1 mouse cellular context compared by ENCODE assay signal in genomic region chr7:4137746-4138145, GRCm38 (mm10).
TF ChIP-seq lines count a peak whose summit lies in the region.

No protein-coding gene starts in this region.

TF ChIP-seq in MEL, 35 proteins besides CTCF, POLR2A, EP300 and RAD21:
- TF ChIP-seq USF2 (IDR thresholded peaks at IDR 0.05; ENCODE audit: borderline replicate concordance in 1 of 2, insufficient read depth in 1 of 2, low read depth in 1 of 2, low read length in 2 of 2) (no peak), GABPA (IDR thresholded peaks at IDR 0.05; ENCODE audit: low read depth, low read length) (no peak), NRF1 (IDR thresholded peaks at IDR 0.05; ENCODE audit: insufficient read depth, low read depth, low read length, poor library complexity, severe bottlenecking) (no peak), POLR2AphosphoS5 (IDR thresholded peaks at IDR 0.05; ENCODE audit: borderline replicate concordance, low read depth, low read length) (no peak), ZMIZ1 (IDR thresholded peaks at IDR 0.05; ENCODE audit: low read depth, low read length) (no peak), ZC3H11A (IDR thresholded peaks at IDR 0.05; ENCODE audit: low read depth, low read length) (no peak), HCFC1 (IDR thresholded peaks at IDR 0.05; ENCODE audit: low read depth, low read length) (no peak), CHD2 (IDR thresholded peaks at IDR 0.05; ENCODE audit: low read length) (no peak), ZKSCAN1 (IDR thresholded peaks at IDR 0.05; ENCODE audit: low read depth, low read length) (no peak), MAX (IDR thresholded peaks at IDR 0.05; ENCODE audit: low read length) (no peak), SIN3A (IDR thresholded peaks at IDR 0.05; ENCODE audit: low read length) (no peak), BHLHE40 (IDR thresholded peaks at IDR 0.05; ENCODE audit: borderline replicate concordance, low read depth, low read length) (no peak), E2F4 (IDR thresholded peaks at IDR 0.05; ENCODE audit: borderline replicate concordance, low read depth, low read length) (no peak)
